Mouse (Mus musculus): ENCODE measurements around the gene Trim9. TPM values are rescaled to one million over a fixed set of nuclear protein-coding genes. Genes with fewer than 3 reads are reported as not detected.

Trim9 gene
- total RNA-seq (2015; ENCODE audit: low replicate concordance) (not detected in 2 replicates), total RNA-seq (2017; ENCODE audit: low replicate concordance) (0.34 TPM in 1 of 2 replicates, not detected in the other)

GRCm38 (mm10) chr12:70347202-70347841 lies at the start of gene Trim9:
Gene Trim9 (minus strand): TSS chr12:70347614.
- ATAC-seq (replicated peaks; ENCODE audit: low FRiP score, poor library complexity, severe bottlenecking) = peak; percentile 76

- no peak for ATAC-seq (replicated peaks; ENCODE audit: low FRiP score, poor library complexity, severe bottlenecking)
Observed at GRCm38 (mm10) chr12:70395061-70395460, 47.6 kb upstream of the Trim9 start.

- ATAC-seq (replicated peaks; ENCODE audit: low FRiP score, poor library complexity, severe bottlenecking) = no peak
Observed at GRCm38 (mm10) chr12:70391236-70391635, 43.8 kb upstream of the Trim9 start.

- ATAC-seq (replicated peaks; ENCODE audit: low FRiP score, poor library complexity, severe bottlenecking) = no peak
Observed at GRCm38 (mm10) chr12:70374976-70375375, 27.6 kb upstream of the Trim9 start.

GRCm38 (mm10) chr12:70372874-70373273 lies 25.5 kb upstream of the Trim9 start:
- ATAC-seq (replicated peaks; ENCODE audit: low FRiP score, poor library complexity, severe bottlenecking) = no peak

- no peak for ATAC-seq (replicated peaks; ENCODE audit: low FRiP score, poor library complexity, severe bottlenecking)
Observed at GRCm38 (mm10) chr12:70369348-70369747, 21.9 kb upstream of the Trim9 start.

GRCm38 (mm10) chr12:70368820-70369219 lies 21.4 kb upstream of the Trim9 start:
- ATAC-seq (replicated peaks; ENCODE audit: low FRiP score, poor library complexity, severe bottlenecking) = no peak

GRCm38 (mm10) chr12:70367326-70368248 lies 20.2 kb upstream of the Trim9 start:
- ATAC-seq (replicated peaks; ENCODE audit: low FRiP score, poor library complexity, severe bottlenecking) = no peak

- no peak for ATAC-seq (replicated peaks; ENCODE audit: low FRiP score, poor library complexity, severe bottlenecking)
Observed at GRCm38 (mm10) chr12:70363016-70363415, 15.6 kb upstream of the Trim9 start.

GRCm38 (mm10) chr12:70360276-70360675 lies 12.9 kb upstream of the Trim9 start:
- ATAC-seq (replicated peaks; ENCODE audit: low FRiP score, poor library complexity, severe bottlenecking) = peak; percentile 65; the same call in 1 of the 2 replicates

- no peak for ATAC-seq (replicated peaks; ENCODE audit: low FRiP score, poor library complexity, severe bottlenecking)
Observed at GRCm38 (mm10) chr12:70359443-70359842, 12.0 kb upstream of the Trim9 start.

- ATAC-seq (replicated peaks; ENCODE audit: low FRiP score, poor library complexity, severe bottlenecking) = no peak
Observed at GRCm38 (mm10) chr12:70354926-70355325, 7.5 kb upstream of the Trim9 start.

GRCm38 (mm10) chr12:70350490-70350889 lies 3.1 kb upstream of the Trim9 start:
- ATAC-seq (replicated peaks; ENCODE audit: low FRiP score, poor library complexity, severe bottlenecking) = no peak

- no peak for ATAC-seq (replicated peaks; ENCODE audit: low FRiP score, poor library complexity, severe bottlenecking)
Observed at GRCm38 (mm10) chr12:70349788-70350187, 2.4 kb upstream of the Trim9 start.

GRCm38 (mm10) chr12:70348026-70348425 lies 612 bp upstream of the Trim9 start:
- no peak for ATAC-seq (replicated peaks; ENCODE audit: low FRiP score, poor library complexity, severe bottlenecking)

- no peak for ATAC-seq (replicated peaks; ENCODE audit: low FRiP score, poor library complexity, severe bottlenecking)
Observed at GRCm38 (mm10) chr12:70346139-70347026, 1.0 kb downstream of the Trim9 start.

GRCm38 (mm10) chr12:70345531-70346138 lies 1.8 kb downstream of the Trim9 start:
- ATAC-seq (replicated peaks; ENCODE audit: low FRiP score, poor library complexity, severe bottlenecking) = no peak

- ATAC-seq (replicated peaks; ENCODE audit: low FRiP score, poor library complexity, severe bottlenecking) = no peak
Observed at GRCm38 (mm10) chr12:70335176-70335575, 12.2 kb downstream of the Trim9 start.

- ATAC-seq (replicated peaks; ENCODE audit: low FRiP score, poor library complexity, severe bottlenecking) = no peak
Observed at GRCm38 (mm10) chr12:70333253-70333805, 14.1 kb downstream of the Trim9 start.
